Mouse (Mus musculus) hindbrain, embryonic 11.5 days (tissue): ENCODE measurements around the gene Kcnk16. TPM values are rescaled to one million over a fixed set of nuclear protein-coding genes. Genes with fewer than 3 reads are reported as not detected.

Experiments used
- ATAC-seq: fragments of 200-750 bp; cut with Nextera tagmentation; 2 replicates; pipeline ENCODE4 v1.8.0; 2017; ENCODE audit warnings: mild to moderate bottlenecking, moderate TSS enrichment, moderate library complexity; ENCODE audit not compliant: low FRiP score
- DNase-seq: peaks from one replicate; pipeline ENCODE4 v3.0.0-alpha.2; 2015; ENCODE audit warnings: low spot score
- H3K27ac ChIP-seq: fragments of 300-500 bp; sonication (generic); 2 replicates; pipeline ENCODE4 v1.5.1; 2014; ENCODE audit warnings: mild to moderate bottlenecking, low read depth, low read length
- H3K27me3 ChIP-seq: fragments of 300-500 bp; sonication (generic); 2 replicates; pipeline ENCODE4 v1.6.1; 2014; ENCODE audit warnings: mild to moderate bottlenecking, low read length, moderate library complexity, mixed read lengths; ENCODE audit not compliant: control insufficient read depth, insufficient read depth
- H3K36me3 ChIP-seq: fragments of 300-500 bp; sonication (generic); 2 replicates; pipeline ENCODE4 v1.6.1; 2014; ENCODE audit warnings: mild to moderate bottlenecking, low read length, moderate library complexity, mixed read lengths; ENCODE audit not compliant: control insufficient read depth, insufficient read depth
- H3K4me1 ChIP-seq: fragments of 300-500 bp; sonication (generic); replicated peaks from 2 replicates; pipeline ENCODE4 v1.6.1; 2014; ENCODE audit warnings: low read length, mixed read lengths; ENCODE audit not compliant: control insufficient read depth, insufficient read depth
- H3K4me2 ChIP-seq: fragments of 300-500 bp; sonication (generic); replicated peaks from 2 replicates; pipeline ENCODE4 v1.6.1; 2014; ENCODE audit warnings: mild to moderate bottlenecking, low read depth, low read length
- H3K4me3 ChIP-seq: fragments of 300-500 bp; sonication (generic); 2 replicates; pipeline ENCODE4 v1.5.1; 2014; ENCODE audit warnings: low read depth, low read length
- H3K9ac ChIP-seq: fragments of 300-500 bp; sonication (generic); 2 replicates; pipeline ENCODE4 v1.6.1; 2014; ENCODE audit warnings: low read depth, low read length
- H3K9me3 ChIP-seq: fragments of 300-500 bp; sonication (generic); 2 replicates; pipeline ENCODE4 v1.6.1; 2016; ENCODE audit warnings: low read length; ENCODE audit not compliant: control insufficient read depth
- whole genome bisulfite sequencing: fragments of 180-500 bp; shearing (Covaris S2); extraction: QIAGEN DNeasy Blood & Tissue Kit; methylation state at CpG from one replicate; pipeline ENCODE4 v1.1.7; 2014; 5-methylcytosine and 5-hydroxymethylcytosine counted together
- polyA plus RNA-seq: library from polyadenylated mRNA; unstranded; fragments of >200 nt; fragmentation: Nextera tagmentation; extraction: Ambion mirVana; gene quantifications from 2 replicates; pipeline ENCODE4 v1.2.1, GENCODE M21; 2014

Kcnk16 gene
- polyA plus RNA-seq, 1 experiment from 2014 or later = not detected

DNA sequence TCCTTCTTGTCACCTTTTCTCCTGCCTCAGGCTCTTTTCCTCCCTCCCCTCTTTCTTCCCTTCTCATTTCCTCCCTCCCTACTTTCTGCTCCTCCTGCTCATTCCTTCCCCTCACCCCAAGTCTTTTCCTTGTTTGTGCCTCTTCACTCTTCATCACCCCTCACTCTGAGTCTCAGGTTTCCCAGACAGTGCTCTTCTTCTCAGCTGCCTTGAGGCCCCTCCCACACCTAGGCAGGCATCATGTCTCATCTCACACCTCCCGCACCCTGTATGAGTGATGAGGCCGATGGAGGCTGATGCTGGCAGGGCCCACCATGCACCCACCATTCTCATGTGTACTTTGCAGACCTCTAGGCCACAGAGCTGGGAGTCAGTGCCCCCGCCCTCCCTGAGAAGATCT, 25.8 kb downstream of the Kcnk16 start:
- Histone ChIP-seq H3K9ac (no peak overlapping the region), H3K4me3 (no peak overlapping the region), H3K4me2 (no peak overlapping the region), H3K4me1 (no peaks in the 10 kb centered on the region), H3K27ac (no peak overlapping the region), H3K9me3 (no peaks in the 10 kb centered on the region), H3K36me3 (no peaks in the 10 kb centered on the region), H3K27me3 (no peaks in the 10 kb centered on the region)
- no peak for ATAC-seq
- 77% methylated on average over 3 of the region's 3 CpGs for WGBS
- no peak for DNase-seq

DNA sequence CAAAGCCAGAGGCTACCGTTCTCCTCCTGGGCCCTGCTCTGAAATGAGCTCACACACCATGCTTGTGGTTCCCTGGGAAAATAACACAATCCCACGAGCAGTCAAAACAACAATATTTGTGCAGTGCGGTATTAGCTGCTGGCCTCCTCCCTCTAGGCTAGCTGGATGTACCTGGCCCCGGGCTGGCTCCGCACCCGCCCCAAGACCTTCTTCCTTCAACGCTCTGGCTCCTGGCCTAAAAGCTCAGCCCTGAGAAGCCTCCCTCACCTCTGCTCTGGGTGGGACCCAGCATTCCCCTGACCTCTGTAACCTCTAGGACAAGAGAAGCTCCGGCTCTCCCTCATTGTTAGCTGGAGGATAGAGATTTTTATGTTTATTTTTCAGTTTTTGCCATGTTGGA, 26.5 kb downstream of the Kcnk16 start:
- H3K36me3 ChIP-seq = no peaks in the 10 kb centered on the region
- no peak overlapping the region for H3K4me2 ChIP-seq
- H3K9ac ChIP-seq = no peak overlapping the region
- no peak for DNase-seq
- no peaks in the 10 kb centered on the region for H3K9me3 ChIP-seq
- ATAC-seq = no peak
- no peak overlapping the region for H3K27ac ChIP-seq
- WGBS = 74% methylated on average over 8 of the region's 8 CpGs
- H3K4me3 ChIP-seq = no peak overlapping the region
- no peaks in the 10 kb centered on the region for H3K4me1 ChIP-seq
- no peaks in the 10 kb centered on the region for H3K27me3 ChIP-seq

DNA sequence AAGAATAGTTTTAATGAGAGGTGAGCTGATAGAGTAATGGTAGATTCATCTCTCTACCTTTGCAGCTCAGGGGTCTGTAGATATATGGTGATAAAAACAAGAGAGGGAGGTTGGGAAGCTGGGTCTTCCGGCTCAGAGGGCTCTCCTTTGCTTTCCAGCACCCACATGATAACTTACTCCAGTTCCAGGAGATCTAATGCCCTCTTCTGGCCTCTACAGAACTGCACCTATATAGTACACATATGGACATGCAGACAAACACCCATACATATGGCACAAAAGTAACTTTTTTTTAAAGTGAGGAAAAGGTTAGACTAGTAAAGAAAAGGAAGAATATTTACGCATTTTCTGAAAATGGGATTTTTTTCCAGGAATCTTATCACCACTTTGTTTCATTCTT, 34.6 kb downstream of the Kcnk16 start:
- no peak overlapping the region for H3K4me2 ChIP-seq
- H3K4me3 ChIP-seq = no peak overlapping the region
- no peaks in the 10 kb centered on the region for H3K27me3 ChIP-seq
- H3K9ac ChIP-seq = no peak overlapping the region
- no peak overlapping the region for H3K27ac ChIP-seq
- DNase-seq = no peak
- no peaks in the 10 kb centered on the region for H3K4me1 ChIP-seq
- H3K36me3 ChIP-seq = no peaks in the 10 kb centered on the region
- ATAC-seq = no peak
- H3K9me3 ChIP-seq = no peaks in the 10 kb centered on the region
- WGBS = 88% methylated on average over 2 of the region's 2 CpGs

DNA sequence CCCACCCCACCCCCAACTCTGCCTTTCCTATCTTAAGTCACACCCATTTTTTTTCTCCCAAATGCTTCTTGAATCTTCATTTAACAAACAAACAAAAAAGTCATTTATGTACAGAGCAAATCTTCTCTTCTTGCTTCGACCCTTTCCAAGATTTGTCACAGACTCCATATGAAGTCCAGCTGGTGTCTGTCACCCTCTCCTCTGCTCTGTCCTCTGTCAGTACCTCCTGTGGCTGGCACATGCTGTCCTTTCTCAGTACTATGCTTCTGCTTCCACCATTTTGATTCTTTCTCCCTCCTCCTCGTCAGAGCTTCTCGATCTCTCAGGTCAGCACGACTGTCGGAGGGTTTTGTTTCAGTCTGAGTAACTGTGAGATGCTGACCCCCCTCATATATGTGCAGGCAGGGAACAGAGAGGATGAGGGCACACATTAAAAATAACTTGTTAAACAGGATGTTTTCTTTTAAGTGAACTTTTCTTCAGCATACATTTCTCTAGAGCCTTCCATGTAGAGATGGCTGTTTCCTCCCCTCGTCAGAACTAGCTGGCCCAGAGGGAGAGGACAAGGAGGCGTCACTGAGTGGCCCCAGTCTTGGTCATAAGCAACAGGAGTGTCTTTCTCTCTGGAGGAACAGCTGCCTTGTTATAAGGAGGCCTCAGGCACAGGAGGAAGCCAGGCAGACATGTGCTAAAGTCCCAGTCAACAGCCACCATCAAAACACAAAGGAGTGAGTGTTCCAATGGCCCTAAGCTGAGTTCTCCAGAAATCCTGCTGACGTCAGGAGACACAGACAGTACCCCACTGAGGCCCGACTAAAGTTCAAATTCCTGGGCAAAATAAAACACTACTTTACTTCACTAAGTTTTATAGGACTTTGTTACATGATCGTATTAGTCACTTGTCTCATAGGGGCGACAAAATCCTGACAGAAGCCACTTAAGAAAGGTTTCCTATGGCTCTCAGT, 35.7 kb downstream of the Kcnk16 start:
- DNase-seq (no peak), ATAC-seq (no peak)
- H3K36me3 ChIP-seq = no peaks in the 10 kb centered on the region
- H3K9me3 ChIP-seq = no peaks in the 10 kb centered on the region
- no peaks in the 10 kb centered on the region for H3K27me3 ChIP-seq
- no peak overlapping the region for H3K27ac ChIP-seq
- no peak overlapping the region for H3K9ac ChIP-seq
- WGBS = 82% methylated on average over 11 of the region's 11 CpGs
- no peaks in the 10 kb centered on the region for H3K4me1 ChIP-seq
- no peak overlapping the region for H3K4me2 ChIP-seq
- H3K4me3 ChIP-seq = no peak overlapping the region

DNA sequence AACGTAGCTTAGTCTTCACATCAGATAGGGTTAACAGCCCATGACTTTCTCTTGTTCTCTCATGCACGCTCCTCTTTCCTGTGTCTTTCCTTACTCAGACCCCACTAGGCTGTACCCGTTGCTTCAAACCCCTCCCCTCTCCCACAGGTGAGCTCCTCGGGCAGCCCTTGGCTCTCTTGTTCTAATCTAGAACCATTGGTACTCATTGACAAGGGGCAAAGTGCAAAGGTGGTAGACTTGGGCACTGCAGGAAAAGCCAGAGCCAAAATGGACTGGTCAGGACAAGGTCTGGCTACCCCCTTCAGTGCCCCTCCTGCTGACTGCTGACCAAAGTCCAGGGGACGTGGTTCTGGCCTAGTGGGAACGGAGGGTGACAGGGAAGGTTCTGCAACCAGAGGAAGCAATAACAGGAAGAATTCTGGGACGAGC, 38.9 kb downstream of the Kcnk16 start:
- DNase-seq (no peak), ATAC-seq (no peak)
- Histone ChIP-seq H3K4me1 (0 out of 2 replicates have a peak, but pooled peaks cover 3% of the 10 kb centered on the region), H3K4me3 (no peak overlapping the region), H3K36me3 (no peaks in the 10 kb centered on the region), H3K9ac (no peak overlapping the region), H3K4me2 (no peak overlapping the region), H3K27ac (no peak overlapping the region), H3K27me3 (no peaks in the 10 kb centered on the region), H3K9me3 (no peaks in the 10 kb centered on the region)
- WGBS = 84% methylated on average over 7 of the region's 7 CpGs

DNA sequence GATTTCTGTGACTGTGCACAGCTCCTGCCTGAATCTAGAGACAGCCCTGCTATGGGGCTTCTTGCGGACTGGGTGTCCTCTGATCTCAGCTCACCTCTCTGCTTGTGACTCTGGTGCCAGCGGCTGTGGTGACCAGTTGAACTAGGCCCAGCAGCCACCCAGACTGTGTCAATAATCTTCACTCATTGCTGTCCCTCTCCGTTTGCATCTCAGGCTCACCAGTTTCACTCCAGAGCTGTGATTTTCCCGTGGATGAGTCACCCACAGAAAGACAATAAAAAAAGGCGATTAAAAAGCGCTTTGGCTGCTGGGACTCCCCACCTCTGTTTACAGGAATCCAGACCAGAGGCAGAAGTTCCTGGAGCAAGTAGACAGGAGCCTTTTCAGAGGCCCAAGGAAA, 39.6 kb downstream of the Kcnk16 start:
- H3K4me2 ChIP-seq = no peak overlapping the region
- no peaks in the 10 kb centered on the region for H3K36me3 ChIP-seq
- H3K9ac ChIP-seq = no peak overlapping the region
- DNase-seq = no peak
- no peaks in the 10 kb centered on the region for H3K9me3 ChIP-seq
- no peak overlapping the region for H3K27ac ChIP-seq
- no peaks in the 10 kb centered on the region for H3K27me3 ChIP-seq
- ATAC-seq = no peak
- 80% methylated on average over 6 of the region's 6 CpGs for WGBS
- peaks cover 7% of the 10 kb centered on the region for H3K4me1 ChIP-seq
- no peak overlapping the region for H3K4me3 ChIP-seq

DNA sequence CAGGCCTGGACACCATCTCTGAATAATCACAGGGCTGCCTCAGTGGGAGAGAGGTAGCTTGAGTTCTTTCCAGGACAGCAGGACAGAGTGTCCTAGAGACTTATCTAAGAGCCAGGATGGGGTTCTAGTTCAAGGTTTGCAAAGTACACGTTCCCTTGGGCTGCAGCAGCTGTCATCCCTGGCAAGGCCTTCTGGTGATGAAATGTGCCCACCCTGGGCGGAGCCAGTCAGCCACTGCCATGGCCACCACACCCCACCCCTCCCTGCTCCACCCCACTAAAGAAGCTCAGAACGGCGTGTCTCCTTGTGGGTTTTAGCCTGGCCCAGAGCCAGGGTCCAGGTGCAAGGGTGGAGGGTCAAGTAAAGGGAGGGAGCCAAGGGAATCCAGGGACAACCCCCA, 40.7 kb downstream of the Kcnk16 start:
- no peaks in the 10 kb centered on the region for H3K9me3 ChIP-seq
- DNase-seq (no peak), ATAC-seq (no peak)
- H3K27me3 ChIP-seq = no peaks in the 10 kb centered on the region
- H3K9ac ChIP-seq = no peak overlapping the region
- 85% methylated on average over 4 of the region's 4 CpGs for WGBS
- no peak overlapping the region for H3K4me3 ChIP-seq
- H3K27ac ChIP-seq = no peak overlapping the region
- no peaks in the 10 kb centered on the region for H3K36me3 ChIP-seq
- no peak overlapping the region for H3K4me2 ChIP-seq
- H3K4me1 ChIP-seq = peaks cover 9% of the 10 kb centered on the region

DNA sequence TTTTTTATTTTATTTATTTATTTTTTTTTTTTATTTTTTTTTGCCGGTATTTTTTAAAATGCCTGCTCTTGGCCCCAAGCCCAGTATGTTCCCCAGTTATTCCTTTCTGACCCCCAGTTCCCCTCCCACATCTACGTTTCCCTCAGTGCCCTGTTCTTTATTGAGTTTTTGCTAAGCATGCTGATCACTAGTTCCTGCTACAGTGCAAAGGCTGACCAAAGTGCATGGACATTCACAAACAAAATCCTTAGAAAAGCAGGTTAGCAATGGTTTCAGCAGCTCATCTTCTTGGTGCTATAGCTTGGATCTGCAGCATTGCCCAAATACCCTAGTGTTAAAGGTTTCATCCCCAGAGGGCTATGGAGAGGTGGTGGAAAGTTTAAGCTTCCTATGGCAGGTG, 42.0 kb downstream of the Kcnk16 start:
- DNase-seq (no peak), ATAC-seq (no peak)
- Histone ChIP-seq H3K4me2 (no peak overlapping the region), H3K27ac (no peak overlapping the region), H3K4me1 (peaks cover 9% of the 10 kb centered on the region), H3K4me3 (no peak overlapping the region), H3K36me3 (no peaks in the 10 kb centered on the region), H3K9me3 (no peaks in the 10 kb centered on the region), H3K9ac (no peak overlapping the region), H3K27me3 (no peaks in the 10 kb centered on the region)
- WGBS = 62% methylated on average over 2 of the region's 2 CpGs

DNA sequence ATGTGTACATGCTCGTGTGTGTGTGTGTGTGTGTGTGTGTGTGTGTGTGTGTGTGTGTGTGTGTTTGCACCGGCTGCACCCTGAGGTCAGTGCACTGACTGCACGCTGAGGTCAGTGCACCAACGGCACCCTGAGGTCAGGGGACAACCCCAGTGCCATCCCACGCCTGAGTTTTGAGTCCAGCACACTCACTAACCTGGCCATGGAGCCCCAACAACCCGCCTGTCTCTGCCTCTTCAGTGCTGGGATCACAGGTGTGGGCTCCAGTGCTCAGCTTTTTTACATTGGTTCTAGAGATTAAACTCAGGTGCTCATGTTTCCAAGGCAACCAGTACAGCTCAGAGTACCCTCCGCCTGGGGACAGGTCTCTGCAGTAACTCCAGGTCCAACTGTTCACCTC, 42.5 kb downstream of the Kcnk16 start:
- Histone ChIP-seq H3K27ac (no peak overlapping the region), H3K9me3 (no peaks in the 10 kb centered on the region), H3K4me2 (no peak overlapping the region), H3K36me3 (no peaks in the 10 kb centered on the region), H3K9ac (no peak overlapping the region), H3K4me3 (no peak overlapping the region), H3K27me3 (no peaks in the 10 kb centered on the region), H3K4me1 (peaks cover 9% of the 10 kb centered on the region)
- peak; percentile 13 for DNase-seq
- 49% methylated on average over 7 of the region's 7 CpGs for WGBS
- peak; percentile 16; the same call in 1 of the 2 replicates for ATAC-seq
